Mouse (Mus musculus) ovary, postnatal 14 days (tissue): ENCODE data around the gene Mrm1.
"Not testable (repeated sequence)": the region's sequence is repeated elsewhere in the genome, so short reads cannot be mapped to it uniquely, and the experiment has no call there.

Source experiments
- DNase-seq: peaks from one replicate; pipeline ENCODE4 v3.0.0; 2022; ENCODE audit warnings: low spot score

Gene Mrm1

GRCm38 (mm10) chr11:84818961-84819692 lies at the start of gene Mrm1:
Gene Mrm1, minus strand, starts transcription at chr11:84819515.
- peak; percentile 86 for DNase-seq

- DNase-seq = no peak
Observed at GRCm38 (mm10) chr11:84868786-84869259, 49.5 kb upstream of the Mrm1 start.

- DNase-seq = no peak
Observed at GRCm38 (mm10) chr11:84867586-84867985, 48.3 kb upstream of the Mrm1 start.

GRCm38 (mm10) chr11:84865268-84865667 lies 46.0 kb upstream of the Mrm1 start:
- DNase-seq = no peak

GRCm38 (mm10) chr11:84855285-84855684 lies 36.0 kb upstream of the Mrm1 start:
- no peak for DNase-seq

- no peak for DNase-seq
Observed at GRCm38 (mm10) chr11:84847475-84848090, 28.3 kb upstream of the Mrm1 start.

GRCm38 (mm10) chr11:84846741-84847474 lies 27.6 kb upstream of the Mrm1 start:
- no peak for DNase-seq

- no peak for DNase-seq
Observed at GRCm38 (mm10) chr11:84839330-84839729, 20.0 kb upstream of the Mrm1 start.

GRCm38 (mm10) chr11:84829495-84829894 lies 10.2 kb upstream of the Mrm1 start:
- DNase-seq = not testable (repeated sequence)

GRCm38 (mm10) chr11:84828516-84829399 lies 9.4 kb upstream of the Mrm1 start, which contains the start of gene Dhrs11:
Gene Dhrs11, minus strand, starts transcription at chr11:84828994.
- peak; percentile 95 for DNase-seq

GRCm38 (mm10) chr11:84827901-84828503 lies 8.7 kb upstream of the Mrm1 start:
- no peak for DNase-seq

- no peak for DNase-seq
Observed at GRCm38 (mm10) chr11:84827492-84827891, 8.2 kb upstream of the Mrm1 start.

- DNase-seq = peak; percentile 39
Observed at GRCm38 (mm10) chr11:84826185-84826584, 6.9 kb upstream of the Mrm1 start.

- no peak for DNase-seq
Observed at GRCm38 (mm10) chr11:84825261-84825807, 6.0 kb upstream of the Mrm1 start.

GRCm38 (mm10) chr11:84823484-84823897 lies 4.2 kb upstream of the Mrm1 start:
- DNase-seq = no peak

- no peak for DNase-seq
Observed at GRCm38 (mm10) chr11:84822487-84822886, 3.2 kb upstream of the Mrm1 start.

- no peak for DNase-seq
Observed at GRCm38 (mm10) chr11:84821131-84821770, 1.9 kb upstream of the Mrm1 start.

- peak; percentile 48 for DNase-seq
Observed at GRCm38 (mm10) chr11:84818085-84818960, 992 bp downstream of the Mrm1 start.

- DNase-seq = no peak
Observed at GRCm38 (mm10) chr11:84817362-84817761, 2.0 kb downstream of the Mrm1 start.
